Mouse (Mus musculus) spleen, embryonic (tissue): ENCODE data around the gene Sarm1.

ENCODE experiments used
- CTCF ChIA-PET: fragments of 350-600 bp; sonication (Branson Sonifier 250); formaldehyde crosslinking; loops from one replicate; lab custom pipeline; 2022; lab: Charles Lee

Gene Sarm1

GRCm38 (mm10) chr11:78513106-78513790 lies 15.7 kb upstream of the Sarm1 start:
- CTCF ChIA-PET: no interaction called here

DNA sequence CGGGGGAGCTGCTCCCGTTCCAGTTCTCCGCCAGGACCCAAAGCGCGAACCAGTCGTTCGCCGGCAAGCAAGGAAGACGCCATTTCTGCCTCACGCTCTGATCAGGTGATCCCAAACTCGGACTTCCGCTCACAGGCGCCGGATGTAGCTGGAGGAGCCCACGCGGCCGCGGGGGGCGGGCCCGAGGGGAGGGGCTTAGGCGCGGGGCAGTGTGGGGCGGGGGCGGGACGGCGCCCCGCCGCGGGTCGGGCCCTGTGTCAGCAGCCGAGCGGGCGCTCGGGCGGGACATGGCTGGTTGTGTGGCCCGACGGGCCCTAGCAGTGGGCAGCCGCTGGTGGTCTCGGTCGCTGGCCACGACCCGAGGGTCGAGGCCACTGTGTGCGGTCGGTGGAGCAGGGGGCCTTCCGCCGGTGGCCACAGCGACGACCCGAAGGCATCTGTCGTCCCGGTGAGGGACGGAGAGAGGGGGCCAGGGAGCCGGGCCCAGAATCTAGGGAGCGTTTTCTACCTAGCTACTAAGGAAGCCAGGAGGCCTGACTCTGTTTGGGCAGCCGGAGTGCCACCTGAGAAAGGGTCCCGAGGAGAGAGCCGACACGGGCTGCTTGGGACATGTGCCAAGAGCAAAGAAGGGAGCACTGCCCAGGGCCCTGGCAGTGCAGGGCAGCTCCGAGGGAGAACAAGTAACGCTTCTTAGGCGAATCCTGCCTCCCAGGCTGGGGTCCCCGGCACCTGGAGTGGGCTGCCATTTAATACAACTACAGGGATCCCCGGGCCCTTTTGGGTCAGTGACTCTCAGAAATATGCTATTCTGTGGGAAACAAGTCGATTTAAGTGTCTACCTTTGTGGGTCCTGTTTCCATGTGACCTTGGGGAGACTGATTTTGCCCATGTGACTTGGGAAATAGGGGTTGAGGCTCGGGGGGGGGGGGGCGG lies 14.7 kb upstream of the Sarm1 start, which contains the start of the genes Tmem199 and Poldip2:
Gene Tmem199 (minus strand): TSS at position 148 of the 933 bp plus-strand sequence.
Gene Poldip2 (plus strand): TSS at position 169 of the 933 bp plus-strand sequence.
- CTCF ChIA-PET: no interaction called here

DNA sequence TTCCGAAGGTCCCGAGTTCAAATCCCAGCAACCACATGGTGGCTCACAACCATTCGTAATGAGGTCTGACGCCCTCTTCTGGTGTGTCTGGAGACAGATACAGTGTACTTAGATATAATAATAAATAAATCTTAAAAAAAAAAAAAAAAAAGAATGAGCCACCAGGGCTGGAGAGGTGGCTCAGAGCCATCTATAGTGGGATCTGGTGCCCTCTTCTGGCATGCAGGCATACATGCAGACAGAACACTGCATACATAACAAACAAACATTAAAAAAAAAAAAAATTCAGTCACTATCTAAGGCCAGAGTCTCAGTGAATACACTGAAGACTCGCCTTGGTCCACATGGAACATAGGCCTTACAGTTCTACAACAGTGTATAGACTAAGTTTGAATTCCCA lies 11.6 kb upstream of the Sarm1 start:
- CTCF ChIA-PET: no interaction called here

DNA sequence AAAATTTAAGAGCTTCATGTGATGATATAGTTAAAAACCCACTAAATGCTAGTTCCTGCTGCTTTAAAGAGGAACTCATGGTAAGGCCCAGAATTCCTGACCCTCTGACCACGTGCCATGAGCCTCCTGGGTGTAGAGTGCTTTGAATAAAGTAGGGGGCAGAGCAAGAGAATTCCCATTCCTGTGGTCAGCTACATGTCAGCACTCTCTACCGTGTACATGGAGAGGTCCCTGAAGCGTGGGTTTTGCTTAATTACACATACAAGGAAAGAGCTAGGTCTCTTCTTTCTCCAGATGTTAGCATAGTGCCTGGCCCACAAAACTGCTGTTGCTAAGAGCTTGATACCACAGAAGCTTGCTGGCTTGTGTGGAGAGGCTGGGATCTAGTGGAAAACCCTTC lies 7.9 kb upstream of the Sarm1 start:
- CTCF ChIA-PET: no interaction called here

DNA sequence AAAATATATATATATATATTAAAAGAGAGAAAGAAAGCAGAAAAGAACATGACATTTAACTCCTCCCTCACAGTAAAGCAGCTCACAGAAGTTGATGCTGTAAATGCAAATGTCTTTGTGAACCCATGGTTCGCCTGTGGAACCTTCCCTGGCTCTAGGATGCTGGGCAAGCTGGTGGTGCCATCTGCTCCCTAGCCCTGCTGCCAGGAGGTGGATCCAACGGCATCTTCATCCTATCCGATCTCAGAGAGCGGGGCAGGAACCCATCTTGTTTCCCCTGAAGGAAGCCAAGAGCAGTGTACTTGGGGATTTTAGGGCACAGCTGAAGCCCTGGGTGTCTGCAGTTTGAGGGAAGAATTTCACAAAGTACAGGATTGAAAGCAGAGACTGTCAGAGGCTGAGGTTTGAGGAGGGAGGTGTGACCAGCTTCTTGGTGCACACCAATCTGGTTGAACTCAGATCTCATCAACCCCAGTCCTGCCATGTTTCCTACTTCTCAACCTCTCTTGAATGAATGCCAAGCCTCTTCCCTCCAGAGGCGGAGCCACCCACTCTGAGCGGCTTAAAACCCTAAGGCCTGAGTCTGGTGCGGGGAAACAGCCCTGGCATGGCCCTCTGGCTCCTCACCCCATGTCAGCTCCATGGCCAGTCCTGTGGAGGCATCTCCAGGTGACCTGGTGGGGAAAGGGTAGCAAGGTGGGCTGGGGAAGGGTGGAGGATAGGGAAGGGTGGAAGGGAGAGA lies 5.5 kb upstream of the Sarm1 start, which contains the start of gene Sebox:
Gene Sebox (plus strand): TSS at position 539 of the 742 bp plus-strand sequence.
- CTCF ChIA-PET: no interaction called here

DNA sequence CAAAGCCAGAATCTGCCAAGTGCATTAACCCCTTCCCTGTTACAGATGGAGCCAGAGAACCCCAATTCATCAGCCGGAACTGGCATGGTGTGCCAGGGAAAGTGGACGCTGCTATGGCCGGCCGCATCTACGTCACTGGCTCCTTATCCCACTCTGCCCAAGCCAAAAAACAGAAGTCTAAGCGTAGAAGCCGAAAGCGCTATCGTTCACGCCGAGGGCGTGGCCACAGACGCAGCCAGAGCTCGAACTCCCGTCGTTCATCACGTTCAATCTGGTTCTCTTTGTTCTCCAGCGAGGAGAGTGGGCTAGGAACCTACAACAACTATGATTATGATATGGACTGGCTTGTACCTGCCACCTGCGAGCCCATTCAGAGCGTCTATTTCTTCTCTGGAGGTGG lies 4.0 kb upstream of the Sarm1 start:
- CTCF ChIA-PET: no interaction called here

DNA sequence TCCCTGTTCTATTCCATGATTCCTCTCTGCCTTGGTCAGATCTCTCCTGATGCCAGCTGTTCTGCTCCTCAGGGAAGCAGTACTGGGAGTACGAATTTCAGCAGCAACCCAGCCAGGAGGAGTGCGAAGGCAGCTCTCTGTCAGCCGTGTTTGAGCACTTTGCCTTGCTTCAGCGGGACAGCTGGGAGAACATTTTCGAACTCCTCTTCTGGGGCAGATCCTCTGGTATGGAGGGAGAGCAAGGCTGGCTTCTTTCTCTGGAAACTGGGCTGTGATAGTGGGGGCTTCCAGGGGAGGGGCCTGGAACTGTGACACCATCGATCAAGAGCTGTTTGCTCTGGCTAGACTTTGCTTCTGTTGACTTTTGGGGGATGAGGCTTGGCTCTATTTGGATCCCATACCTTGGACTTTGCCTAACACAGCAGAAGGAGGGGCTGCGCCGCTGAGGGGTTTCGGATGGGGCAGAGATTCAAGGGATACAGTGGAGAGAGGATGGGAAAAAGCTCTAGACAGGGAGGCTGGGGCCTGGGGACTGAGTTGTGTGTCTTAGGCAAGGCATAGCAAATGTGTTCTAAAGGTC lies 3.2 kb upstream of the Sarm1 start:
- CTCF ChIA-PET: no interaction called here

DNA sequence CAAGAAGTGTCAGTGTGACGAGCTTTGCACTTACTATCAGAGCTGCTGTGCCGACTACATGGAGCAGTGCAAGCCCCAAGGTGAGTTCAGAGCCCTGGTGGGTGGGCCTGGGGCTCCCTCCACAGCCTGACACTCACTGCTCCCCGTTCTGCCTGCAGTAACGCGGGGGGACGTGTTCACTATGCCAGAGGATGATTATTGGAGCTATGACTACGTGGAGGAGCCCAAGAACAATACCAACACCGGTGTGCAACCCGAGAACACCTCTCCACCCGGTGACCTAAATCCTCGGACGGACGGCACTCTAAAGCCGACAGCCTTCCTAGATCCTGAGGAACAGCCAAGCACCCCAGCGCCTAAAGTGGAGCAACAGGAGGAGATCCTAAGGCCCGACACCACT lies 2.0 kb upstream of the Sarm1 start:
- CTCF ChIA-PET: no interaction called here

DNA sequence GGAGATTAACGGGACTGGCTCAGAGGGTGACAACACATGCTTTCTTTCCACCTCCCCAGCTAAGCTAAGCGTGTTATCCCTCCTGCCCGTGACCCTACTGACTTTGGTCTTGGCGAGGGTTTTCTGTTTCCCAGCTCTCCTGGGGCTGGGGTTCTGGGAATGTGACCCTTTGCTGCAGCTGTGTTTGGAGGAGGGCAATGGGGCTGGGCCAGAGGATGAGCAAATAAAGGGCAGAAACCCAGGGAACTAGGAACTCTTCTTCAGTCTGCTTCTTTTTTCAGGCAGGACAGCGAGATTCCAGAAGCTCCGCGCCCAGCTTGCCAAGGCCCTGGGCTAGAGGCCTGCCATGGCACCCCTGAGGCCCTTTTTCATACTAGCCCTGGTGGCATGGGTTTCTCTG lies 1.4 kb upstream of the Sarm1 start, which contains the start of gene Vtn:
Gene Vtn (plus strand): TSS at position 88 of the 400 bp plus-strand sequence.
- CTCF ChIA-PET: no interaction called here

GRCm38 (mm10) chr11:78497071-78497541 lies 448 bp downstream of the Sarm1 start:
- CTCF ChIA-PET: interaction anchor here (1.6 kb wide), 1 partner anchor 38 kb away, joined by 6 read pairs; no protein-coding TSS in a partner anchor

DNA sequence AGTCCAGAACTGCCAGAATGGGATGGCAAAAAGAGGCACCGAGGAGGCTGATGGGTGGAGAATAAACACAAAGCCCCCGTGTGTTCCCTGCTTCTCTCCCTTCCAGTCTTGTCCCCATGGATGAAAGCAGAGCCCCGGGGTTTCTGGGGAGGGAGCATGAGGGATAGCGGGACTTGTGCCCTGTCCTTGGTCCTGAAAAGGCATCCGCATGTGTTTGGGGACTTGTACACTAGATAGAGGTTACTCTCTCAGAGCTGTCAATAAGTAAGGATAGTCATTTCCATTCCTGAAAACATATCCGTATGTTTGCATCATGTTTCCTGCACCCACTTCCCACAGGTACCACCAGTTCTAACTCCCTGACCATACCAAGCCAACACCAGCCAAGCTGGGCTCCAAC lies 1.6 kb downstream of the Sarm1 start:
- CTCF ChIA-PET: interaction anchor here (1.6 kb wide), 1 partner anchor 40 kb away, joined by 6 read pairs; no protein-coding TSS in a partner anchor

GRCm38 (mm10) chr11:78490781-78491241 lies 6.7 kb downstream of the Sarm1 start:
- CTCF ChIA-PET: no interaction called here

DNA sequence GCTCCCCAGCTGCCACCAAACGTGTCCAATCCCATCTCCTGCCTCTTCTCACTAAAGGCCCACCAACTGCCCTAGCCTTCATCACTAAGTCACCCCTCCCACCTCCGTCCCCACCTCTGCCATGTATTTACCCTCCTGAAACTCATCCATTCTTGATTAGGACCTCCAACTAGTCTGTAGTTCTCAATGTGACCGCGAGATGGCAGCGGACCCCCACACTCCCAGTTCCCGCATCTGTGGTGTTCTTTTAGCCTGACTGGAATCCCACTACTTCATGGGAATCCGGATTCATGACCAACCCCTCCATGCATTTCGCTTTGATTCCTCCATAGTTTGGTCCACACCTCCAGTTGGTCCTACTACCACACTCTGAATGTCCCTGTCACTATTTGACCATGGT lies 9.4 kb downstream of the Sarm1 start:
- CTCF ChIA-PET: no interaction called here

GRCm38 (mm10) chr11:78483639-78484038 lies 13.9 kb downstream of the Sarm1 start:
- CTCF ChIA-PET: no interaction called here

DNA sequence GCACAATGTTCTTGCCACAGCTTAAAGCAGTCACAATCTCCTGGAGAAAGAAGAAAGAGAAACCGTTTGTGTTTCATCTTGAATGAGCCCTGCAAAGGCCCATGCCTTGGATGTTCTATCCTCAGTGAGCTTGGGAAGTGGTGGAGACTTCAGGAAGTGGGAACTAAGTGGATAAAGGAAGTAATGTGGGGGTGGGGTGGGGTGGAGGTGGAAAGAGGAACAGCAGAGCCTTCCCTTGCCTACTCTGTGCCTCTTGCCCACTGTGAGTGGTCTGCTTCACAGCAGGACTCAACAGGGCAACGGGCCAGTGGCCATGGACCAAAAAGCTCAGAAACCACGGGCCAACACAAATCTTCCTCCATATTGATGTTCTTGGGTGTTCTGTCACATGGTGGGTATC lies 22.3 kb downstream of the Sarm1 start:
- CTCF ChIA-PET: interaction anchor here (0.6 kb wide), 1 partner anchor 1730 kb away, joined by 3 read pairs; no protein-coding TSS in a partner anchor

- CTCF ChIA-PET: interaction anchor here (0.6 kb wide), 1 partner anchor 1713 kb away, joined by 3 read pairs; no protein-coding TSS in a partner anchor
These were observed 26.0 kb downstream of the Sarm1 start for GRCm38 (mm10) chr11:78471326-78472103.

GRCm38 (mm10) chr11:78467932-78468331 lies 29.6 kb downstream of the Sarm1 start:
- CTCF ChIA-PET: interaction anchor here (0.6 kb wide), 1 partner anchor 61 kb away, joined by 3 read pairs; no protein-coding TSS in a partner anchor

DNA sequence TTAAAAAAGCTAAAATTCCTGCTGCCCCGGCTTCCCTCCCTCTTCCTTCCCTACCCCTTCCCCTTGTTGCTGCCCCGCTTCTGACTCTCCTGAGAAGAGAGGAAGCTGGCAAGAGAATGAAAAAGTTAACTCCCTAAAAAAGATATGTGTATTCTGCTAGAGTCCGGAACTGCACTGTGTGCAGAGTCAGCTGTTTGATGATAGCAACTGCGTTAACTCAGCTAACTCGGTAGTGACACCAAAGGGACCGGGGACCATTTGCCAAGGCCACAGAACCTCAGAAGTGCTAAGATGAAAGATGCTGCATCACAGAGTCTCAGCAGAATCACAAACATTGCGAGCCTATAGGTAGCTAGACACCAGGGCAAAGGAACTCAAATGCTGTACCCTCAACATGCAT lies 30.0 kb downstream of the Sarm1 start:
- CTCF ChIA-PET: interaction anchor here (0.6 kb wide), 1 partner anchor 62 kb away, joined by 3 read pairs; no protein-coding TSS in a partner anchor

- CTCF ChIA-PET: interaction anchor here (1.1 kb wide), 1 partner anchor 395 kb away, joined by 3 read pairs; no protein-coding TSS in a partner anchor
These were observed 31.2 kb downstream of the Sarm1 start for GRCm38 (mm10) chr11:78466242-78466912.
